Comparison of ENCODE assay signal across 7 mouse cellular contexts in the genomic region with DNA sequence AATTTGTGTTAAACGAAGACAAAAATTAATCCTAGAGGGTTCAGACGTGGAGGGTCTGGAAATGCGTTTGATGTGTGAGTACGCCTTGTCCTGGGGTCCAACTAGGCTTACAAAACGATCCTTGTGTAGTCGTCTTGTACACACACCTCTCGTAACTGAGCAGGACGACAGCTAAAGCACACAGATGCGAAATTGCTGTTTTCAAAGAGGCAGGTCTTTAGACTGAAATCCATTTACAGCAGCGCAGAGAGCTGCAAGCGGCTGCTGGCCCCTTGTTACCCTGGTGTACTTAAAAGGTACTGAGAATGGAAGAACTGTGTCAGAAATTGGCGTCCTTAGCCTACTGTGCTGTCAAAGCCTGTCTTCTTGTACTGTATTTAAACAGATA. TPM values are rescaled to one million over a fixed set of nuclear protein-coding genes. Genes with fewer than 3 reads are reported as not detected.
DNase-seq lines count a peak whose midpoint lies in the region; ATAC-seq and TF ChIP-seq lines count a peak whose summit lies in the region.

No protein-coding gene starts in this region.

- peak overlapping the region; percentile 93 for H3K4me3 ChIP-seq in testis, adult 2 months (ENCODE audit: control insufficient read depth, low read depth, low read length)
- peak overlapping the region; percentile 80 for H3K4me3 ChIP-seq in brown adipose tissue, adult 24 weeks (ENCODE audit: insufficient read depth, low read depth, low read length)
- peak overlapping the region; percentile 65 for H3K4me3 ChIP-seq in midbrain, embryonic 15.5 days

- peaks cover 18% of the 10 kb centered on the region for H3K4me1 ChIP-seq in testis, adult 2 months (ENCODE audit: control insufficient read depth, insufficient read depth, low read length)
- peaks cover 15% of the 10 kb centered on the region for H3K4me1 ChIP-seq in brown adipose tissue, adult 24 weeks (ENCODE audit: control insufficient read depth, insufficient read depth, insufficient read length, low read length)
- peaks cover 67% of the 10 kb centered on the region for H3K4me1 ChIP-seq in midbrain, embryonic 15.5 days

- peak; percentile 51 for ATAC-seq in midbrain, embryonic 15.5 days (replicated peaks)

- no peak for TF ChIP-seq CTCF in testis, adult 2 months (IDR thresholded peaks at IDR 0.05; ENCODE audit: control insufficient read depth, insufficient read depth, insufficient replicate concordance, low read depth, low read length)

- H3K9me3 ChIP-seq in midbrain, embryonic 15.5 days = no peaks in the 10 kb centered on the region

- no peaks in the 10 kb centered on the region; the same call in 1 of the 2 replicates for H3K36me3 ChIP-seq in testis, adult 2 months (ENCODE audit: control insufficient read depth, insufficient read depth, low read length)
- no peaks in the 10 kb centered on the region for H3K36me3 ChIP-seq in midbrain, embryonic 15.5 days (replicated peaks)

- no peaks in the 10 kb centered on the region for H3K27me3 ChIP-seq in testis, adult 2 months (ENCODE audit: control insufficient read depth, insufficient read depth, low read length)
- H3K27me3 ChIP-seq in midbrain, embryonic 15.5 days (replicated peaks) = peaks cover 18% of the 10 kb centered on the region

- DNase-seq in testis, postnatal 10 days (ENCODE audit: low spot score) = no peak
- peak; percentile 64 for DNase-seq in induced T-regulatory cell, adult 2 months (ENCODE audit: low read depth)
- DNase-seq in adrenal gland, adult 18-20 months (ENCODE audit: low spot score in 2 of 2) = no peak
- no peak for DNase-seq in layer of hippocampus, postnatal 25 days (ENCODE audit: extremely low spot score in 1 of 2, low spot score in 1 of 2)

- under 1% methylated on average over 12 of the region's 12 CpGs for WGBS in midbrain, embryonic 15.5 days

- peak overlapping the region; percentile 82 for H3K9ac ChIP-seq in midbrain, embryonic 15.5 days

- TF ChIP-seq POLR2A in testis, adult 2 months (IDR thresholded peaks at IDR 0.05; ENCODE audit: control insufficient read depth, low read depth, low read length) = no peak

- peak overlapping the region; percentile 1 for H3K27ac ChIP-seq in testis, adult 2 months (ENCODE audit: control insufficient read depth, insufficient read depth, low read depth, low read length)
- H3K27ac ChIP-seq in brown adipose tissue, adult 24 weeks (replicated peaks; ENCODE audit: low read depth, low read length) = peak overlapping the region; percentile 59
- peak overlapping the region; percentile 94 for H3K27ac ChIP-seq in midbrain, embryonic 15.5 days

- peak overlapping the region; percentile 84 for H3K4me2 ChIP-seq in midbrain, embryonic 15.5 days

RNA-seq across cellular contexts. Expression of a gene that starts 0.5 kb away (rescaled TPM):
- polyA plus RNA-seq in testis, adult 2 months (2012; rRNA removed) = 49.3 and 57.9 TPM in 2 replicates
- 31.0 and 31.2 TPM in 2 replicates for polyA plus RNA-seq in brown adipose tissue, adult 24 weeks (2012; ENCODE audit: insufficient read depth, insufficient read length, missing spikeins)
- polyA plus RNA-seq in midbrain, embryonic 15.5 days (2015; fragmentation: Nextera tagmentation; extraction: Ambion mirVana) = 162 TPM in 2 replicates
- 100 to 1,000 TPM; 111 to 138 TPM for total RNA-seq in adrenal gland, adult 18-20 months (2021)
- total RNA-seq in layer of hippocampus, postnatal 25 days (2021) = 100 to 1,000 TPM; 371 to 399 TPM

RNA-seq across cellular contexts. Expression of a gene that starts 10.0 kb away (rescaled TPM):
- polyA plus RNA-seq in testis, adult 2 months (2012; rRNA removed) = 604 and 651 TPM in 2 replicates
- polyA plus RNA-seq in brown adipose tissue, adult 24 weeks (2012; ENCODE audit: insufficient read depth, insufficient read length, missing spikeins) = not detected in 2 replicates
- 9.5 and 12.0 TPM in 2 replicates for polyA plus RNA-seq in midbrain, embryonic 15.5 days (2015; fragmentation: Nextera tagmentation; extraction: Ambion mirVana)
- 1 to 10 TPM; 1.1 to 1.4 TPM for total RNA-seq in adrenal gland, adult 18-20 months (2021)
- 10 to 100 TPM; 22.1 to 25.0 TPM for total RNA-seq in layer of hippocampus, postnatal 25 days (2021)

RNA-seq across cellular contexts. Expression of a gene that starts 10.0 kb away (rescaled TPM):
- polyA plus RNA-seq in testis, adult 2 months (2012; rRNA removed) = 129 and 133 TPM in 2 replicates
- polyA plus RNA-seq in brown adipose tissue, adult 24 weeks (2012; ENCODE audit: insufficient read depth, insufficient read length, missing spikeins) = not detected in 2 replicates
- 20.8 and 21.6 TPM in 2 replicates for polyA plus RNA-seq in midbrain, embryonic 15.5 days (2015; fragmentation: Nextera tagmentation; extraction: Ambion mirVana)
- 1 to 10 TPM; 1.9 to 3.6 TPM for total RNA-seq in adrenal gland, adult 18-20 months (2021)
- 10 to 100 TPM; 25.1 to 28.4 TPM for total RNA-seq in layer of hippocampus, postnatal 25 days (2021)

RNA-seq across cellular contexts. Expression of a gene that starts 31.0 kb away (rescaled TPM):
- polyA plus RNA-seq in testis, adult 2 months (2012; rRNA removed) = 13.2 and 19.2 TPM in 2 replicates
- 4.5 and 7.1 TPM in 2 replicates for polyA plus RNA-seq in brown adipose tissue, adult 24 weeks (2012; ENCODE audit: insufficient read depth, insufficient read length, missing spikeins)
- 10.9 and 15.3 TPM in 2 replicates for polyA plus RNA-seq in midbrain, embryonic 15.5 days (2015; fragmentation: Nextera tagmentation; extraction: Ambion mirVana)
- 1 to 10 TPM; 4.7 to 6.6 TPM for total RNA-seq in adrenal gland, adult 18-20 months (2021)
- total RNA-seq in layer of hippocampus, postnatal 25 days (2021) = 10 to 100 TPM; 83.6 to 93.5 TPM

RNA-seq across cellular contexts. Expression of a gene that starts 41.0 kb away (rescaled TPM):
- polyA plus RNA-seq in testis, adult 2 months (2012; rRNA removed) = 35.0 and 50.6 TPM in 2 replicates
- 8.7 and 13.1 TPM in 2 replicates for polyA plus RNA-seq in brown adipose tissue, adult 24 weeks (2012; ENCODE audit: insufficient read depth, insufficient read length, missing spikeins)
- polyA plus RNA-seq in midbrain, embryonic 15.5 days (2015; fragmentation: Nextera tagmentation; extraction: Ambion mirVana) = 13.6 and 15.1 TPM in 2 replicates
- total RNA-seq in adrenal gland, adult 18-20 months (2021) = 10 to 100 TPM; 20.1 to 20.7 TPM
- total RNA-seq in layer of hippocampus, postnatal 25 days (2021) = 10 to 100 TPM; 24.0 to 26.2 TPM

Comparison
In these comparisons a context has a peak if more than half of its experiments do, and no peak if none do; other contexts are left out.
1. H3K27ac ChIP-seq: peak in every context shown above with its lines; median percentile 94 in midbrain, embryonic 15.5 days; 59 in brown adipose tissue, adult 24 weeks; 1 in testis, adult 2 months.
2. RNA of a gene that starts 10.0 kb away (polyA plus RNA-seq): 604 to 651 TPM in testis, adult 2 months; 9.5 to 12.0 TPM in midbrain, embryonic 15.5 days and not detected in brown adipose tissue, adult 24 weeks; every median in the first group is over 10 times any median in the second.
3. RNA of a gene that starts 10.0 kb away (polyA plus RNA-seq): 129 to 133 TPM in testis, adult 2 months and 20.8 to 21.6 TPM in midbrain, embryonic 15.5 days; not detected in brown adipose tissue, adult 24 weeks; every median in the first group is over 10 times any median in the second.
4. Peak in every context shown above with its lines, with median percentiles within 50 percentile points of each other: H3K4me3 ChIP-seq.